Mouse (Mus musculus) right cerebral cortex, postnatal 25 days (tissue): ENCODE results near the gene Gmds.

Experiments
- DNase-seq: peaks from one replicate; pipeline ENCODE4 v3.0.0; 2022

The Gmds gene

GRCm38 (mm10) chr13:31854000-31854399, 484.5 kb downstream of the Gmds start:
- no peak for DNase-seq

GRCm38 (mm10) chr13:31853564-31853963, 485.0 kb downstream of the Gmds start:
- DNase-seq = no peak

- DNase-seq = no peak
These were observed 489.1 kb downstream of the Gmds start for GRCm38 (mm10) chr13:31849258-31849971.

- no peak for DNase-seq
These were observed 502.7 kb downstream of the Gmds start for GRCm38 (mm10) chr13:31835802-31836201.

- DNase-seq = no peak
These were observed 508.2 kb downstream of the Gmds start for GRCm38 (mm10) chr13:31830332-31830731.

- no peak for DNase-seq
These were observed 510.1 kb downstream of the Gmds start for GRCm38 (mm10) chr13:31828446-31828845.

- no peak for DNase-seq
These were observed 510.7 kb downstream of the Gmds start for GRCm38 (mm10) chr13:31827820-31828332.

GRCm38 (mm10) chr13:31827160-31827559, 511.4 kb downstream of the Gmds start:
- DNase-seq = no peak

GRCm38 (mm10) chr13:31825180-31825579, 513.4 kb downstream of the Gmds start:
- no peak for DNase-seq

- no peak for DNase-seq
These were observed 515.2 kb downstream of the Gmds start for GRCm38 (mm10) chr13:31823316-31823715.

GRCm38 (mm10) chr13:31821050-31821449, 517.5 kb downstream of the Gmds start:
- no peak for DNase-seq

GRCm38 (mm10) chr13:31820587-31821017, 517.9 kb downstream of the Gmds start:
- no peak for DNase-seq

GRCm38 (mm10) chr13:31819664-31820405, 518.7 kb downstream of the Gmds start:
- no peak for DNase-seq

GRCm38 (mm10) chr13:31818337-31818736, 520.2 kb downstream of the Gmds start:
- no peak for DNase-seq

- no peak for DNase-seq
These were observed 523.0 kb downstream of the Gmds start for GRCm38 (mm10) chr13:31815383-31816003.

GRCm38 (mm10) chr13:31812701-31813100, 525.8 kb downstream of the Gmds start:
- DNase-seq = no peak

GRCm38 (mm10) chr13:31811542-31812021, 527.0 kb downstream of the Gmds start:
- DNase-seq = no peak

- no peak for DNase-seq
These were observed 527.6 kb downstream of the Gmds start for GRCm38 (mm10) chr13:31810693-31811541.

GRCm38 (mm10) chr13:31810375-31810692, 528.2 kb downstream of the Gmds start:
- DNase-seq = no peak

- no peak for DNase-seq
These were observed 528.8 kb downstream of the Gmds start for GRCm38 (mm10) chr13:31809701-31810100.

GRCm38 (mm10) chr13:31808804-31809420, 529.6 kb downstream of the Gmds start:
- no peak for DNase-seq

GRCm38 (mm10) chr13:31808116-31808803, 530.3 kb downstream of the Gmds start:
- no peak for DNase-seq
